In genomic region chr4:136424120-136424999, GRCm38 (mm10) we compare ENCODE assay signal across 8 mouse cellular contexts. TPM values are rescaled to one million over a fixed set of nuclear protein-coding genes. Genes with fewer than 3 reads are reported as not detected.
DNase-seq lines count a peak whose midpoint lies in the region; ATAC-seq and TF ChIP-seq lines count a peak whose summit lies in the region.

No protein-coding gene starts in this region.

- peaks cover 8% of the 10 kb centered on the region for H3K27me3 ChIP-seq in spleen, adult 2 months (ENCODE audit: control insufficient read depth, insufficient read depth, low read length)
- H3K27me3 ChIP-seq in hindbrain, embryonic 16.5 days (replicated peaks; ENCODE audit: control insufficient read depth, insufficient read depth, low read length): peaks cover 10% of the 10 kb centered on the region

- H3K27ac ChIP-seq in spleen, adult 2 months (ENCODE audit: insufficient read depth, low read length): no peak overlapping the region
- H3K27ac ChIP-seq in hindbrain, embryonic 16.5 days (ENCODE audit: low read depth, low read length): no peak overlapping the region

- TF ChIP-seq POLR2A in spleen, adult 2 months (IDR thresholded peaks at IDR 0.05; ENCODE audit: low read depth, low read length): no peak

- H3K36me3 ChIP-seq in spleen, adult 2 months (ENCODE audit: control insufficient read depth, insufficient read depth, low read length): no peaks in the 10 kb centered on the region
- no peaks in the 10 kb centered on the region for H3K36me3 ChIP-seq in hindbrain, embryonic 16.5 days (ENCODE audit: control insufficient read depth, insufficient read depth, low read length)

- peak; percentile 5 to 15 for DNase-seq in cerebellum, postnatal 14 days
- DNase-seq in cerebellum, adult 9-11 months: no peak
- no peak for DNase-seq in spleen, adult 2 months (ENCODE audit: low read depth in 1 of 2, low spot score in 2 of 2)
- no peak for DNase-seq in spleen, postnatal 36 days (ENCODE audit: low spot score in 2 of 2)
- peak; percentile 6 for DNase-seq in naive thymus-derived CD4-positive, alpha-beta T cell, adult 2 months (ENCODE audit: low read depth)
- DNase-seq in left cerebral cortex, adult 8-10 months (ENCODE audit: low spot score in 2 of 2): no peak

- H3K4me2 ChIP-seq in hindbrain, embryonic 16.5 days (ENCODE audit: low read length): peak overlapping the region; percentile 91

- ATAC-seq in hindbrain, embryonic 16.5 days: peak; percentile 46
- no peak for ATAC-seq in activated CD4-positive, CD25-positive, alpha-beta regulatory T cell, adult 4 months

- H3K4me3 ChIP-seq in spleen, adult 2 months (ENCODE audit: extremely low read depth, insufficient read depth, insufficient read length): peak overlapping the region; percentile 6; the same call in 1 of the 2 replicates
- H3K4me3 ChIP-seq in hindbrain, embryonic 16.5 days (ENCODE audit: low read length): peak overlapping the region; percentile 52

- peaks cover 5% of the 10 kb centered on the region; the same call in 1 of the 2 replicates for H3K4me1 ChIP-seq in spleen, adult 2 months (ENCODE audit: control insufficient read depth, insufficient read depth, insufficient read length)
- peaks cover 9% of the 10 kb centered on the region for H3K4me1 ChIP-seq in hindbrain, embryonic 16.5 days (ENCODE audit: control insufficient read depth, insufficient read depth, low read depth, low read length)

- peak overlapping the region; percentile 64 for H3K9ac ChIP-seq in hindbrain, embryonic 16.5 days (ENCODE audit: low read depth, low read length)

- H3K9me3 ChIP-seq in hindbrain, embryonic 16.5 days (ENCODE audit: control insufficient read depth, low read length): no peaks in the 10 kb centered on the region

- TF ChIP-seq CTCF in spleen, adult 2 months (IDR thresholded peaks at IDR 0.05; ENCODE audit: extremely low read depth, insufficient read depth, insufficient read length, insufficient replicate concordance): no peak

- 4% methylated on average over 68 of the region's 70 CpGs for WGBS in spleen, adult 2 months
- under 1% methylated on average over 66 of the region's 70 CpGs for WGBS in hindbrain, embryonic 16.5 days

RNA-seq across cellular contexts. Expression of gene Htr1d, which starts 1.0 kb away (rescaled TPM):
- polyA plus RNA-seq in spleen, adult 2 months (2012; rRNA removed): 0.04 TPM in 1 of 2 replicates, not detected in the other
- 3.7 and 4.7 TPM in 2 replicates for polyA plus RNA-seq in hindbrain, embryonic 16.5 days (2015; fragmentation: Nextera tagmentation; extraction: Ambion mirVana)
- 10 to 100 TPM in 1 of 4 experiments, 1 to 10 TPM in 3; 6.4 to 10.4 (median 8.2) TPM for total RNA-seq in left cerebral cortex, adult 8-10 months (2022)
- under 1 TPM in 1 of 2 experiments, not detected in 1; 0.37 TPM for polyA plus RNA-seq in activated CD4-positive, CD25-positive, alpha-beta regulatory T cell, adult 4 months (2017; shearing (Covaris generic))

RNA-seq across cellular contexts. Expression of gene 6030445D17Rik, which starts 37.7 kb away (rescaled TPM):
- polyA plus RNA-seq in spleen, adult 2 months (2012; rRNA removed): 0.16 and 0.31 TPM in 2 replicates
- 0.11 and 0.43 TPM in 2 replicates for polyA plus RNA-seq in hindbrain, embryonic 16.5 days (2015; fragmentation: Nextera tagmentation; extraction: Ambion mirVana)
- total RNA-seq in left cerebral cortex, adult 8-10 months (2022): under 1 TPM; 0.41 to 0.70 (median 0.64) TPM
- not detected for polyA plus RNA-seq in activated CD4-positive, CD25-positive, alpha-beta regulatory T cell, adult 4 months (2017; shearing (Covaris generic))

RNA-seq across cellular contexts. Expression of gene Luzp1, which starts 45.2 kb away (rescaled TPM):
- 1.9 and 2.9 TPM in 2 replicates for polyA plus RNA-seq in spleen, adult 2 months (2012; rRNA removed)
- polyA plus RNA-seq in hindbrain, embryonic 16.5 days (2015; fragmentation: Nextera tagmentation; extraction: Ambion mirVana): 55.5 and 63.4 TPM in 2 replicates
- total RNA-seq in left cerebral cortex, adult 8-10 months (2022): 10 to 100 TPM; 64.7 to 98.2 (median 71.4) TPM
- polyA plus RNA-seq in activated CD4-positive, CD25-positive, alpha-beta regulatory T cell, adult 4 months (2017; shearing (Covaris generic)): 1 to 10 TPM; 4.7 to 7.4 TPM

Comparison
In these comparisons a context has a peak if more than half of its experiments do, and no peak if none do; other contexts are left out.
1. DNase-seq: peak in cerebellum, postnatal 14 days (2 of 2) and naive thymus-derived CD4-positive, alpha-beta T cell, adult 2 months (single experiment); none in cerebellum, adult 9-11 months (single experiment), spleen, adult 2 months (0 of 2), spleen, postnatal 36 days (0 of 2) and left cerebral cortex, adult 8-10 months (0 of 2).